Mouse (Mus musculus) brain, adult 2 months (tissue): ENCODE measurements around the gene Ankrd12.
"Not testable (repeated sequence)": the region's sequence is repeated elsewhere in the genome, so short reads cannot be mapped to it uniquely, and the experiment has no call there.

ENCODE experiments used
- DNase-seq: peaks from one replicate; pipeline ENCODE4 v3.0.0; 2011; ENCODE audit warnings: low read depth, low spot score

The Ankrd12 gene

DNA sequence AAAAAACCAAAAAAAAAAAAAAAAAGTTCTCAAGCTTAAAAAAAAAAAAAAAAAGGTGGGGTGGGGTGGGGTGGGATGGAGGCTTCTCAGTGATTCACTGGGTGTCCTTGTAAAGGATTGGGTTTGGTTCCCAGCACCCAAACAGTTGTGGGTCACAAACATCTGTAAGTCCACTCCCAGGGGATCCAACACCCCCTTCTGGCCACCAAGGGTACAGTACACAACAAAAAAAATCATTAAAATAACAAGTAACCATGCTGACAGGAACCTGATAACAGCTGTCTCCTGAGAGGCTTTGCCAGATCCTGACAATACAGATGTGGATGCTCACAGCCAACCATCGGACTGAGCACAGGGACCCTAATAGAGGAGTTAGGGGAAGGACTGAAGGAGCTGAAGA is 7.6 kb upstream of the Ankrd12 start:
- DNase-seq = no peak

- DNase-seq = peak; percentile 47
Observed at GRCm38 (mm10) chr17:66077437-66077850, 555 bp upstream of the Ankrd12 start.

DNA sequence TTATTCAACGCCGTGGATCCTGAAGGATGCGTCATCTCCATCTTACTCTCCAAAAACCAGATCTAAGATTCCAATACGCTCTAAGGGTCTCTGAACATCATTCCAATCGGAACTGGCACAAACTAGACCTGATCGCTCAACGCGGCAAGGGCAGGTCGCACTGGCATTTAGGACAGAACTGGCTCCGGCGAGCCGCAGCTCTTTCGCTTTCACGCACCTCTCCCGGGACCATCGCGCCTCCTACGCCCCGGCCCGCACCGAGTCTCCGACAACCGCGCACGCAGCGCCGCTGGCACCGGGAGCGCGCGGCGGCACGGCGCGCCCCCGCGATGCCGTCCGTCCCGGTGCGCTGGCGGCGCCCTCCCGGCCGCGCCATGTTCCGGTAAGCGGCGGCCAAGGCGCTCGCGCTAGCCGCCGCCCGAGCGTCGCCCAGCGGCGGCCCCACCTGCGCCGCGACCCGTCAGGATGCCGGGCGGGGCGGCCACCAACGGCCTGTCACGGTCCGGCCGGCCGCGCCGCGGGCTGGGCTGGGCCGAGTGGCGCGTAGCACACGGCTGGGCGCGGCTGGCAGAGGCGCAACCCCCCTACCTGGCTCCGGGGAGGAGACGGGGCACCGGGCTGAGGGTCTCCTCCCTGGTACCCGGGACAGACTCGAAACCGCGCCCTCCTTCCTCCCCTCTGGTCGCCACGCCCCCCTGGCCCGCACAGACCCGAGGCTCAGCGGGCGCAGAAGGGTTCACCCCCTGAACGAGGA is 538 bp downstream of the Ankrd12 start:
- peak; percentile 73 for DNase-seq

DNA sequence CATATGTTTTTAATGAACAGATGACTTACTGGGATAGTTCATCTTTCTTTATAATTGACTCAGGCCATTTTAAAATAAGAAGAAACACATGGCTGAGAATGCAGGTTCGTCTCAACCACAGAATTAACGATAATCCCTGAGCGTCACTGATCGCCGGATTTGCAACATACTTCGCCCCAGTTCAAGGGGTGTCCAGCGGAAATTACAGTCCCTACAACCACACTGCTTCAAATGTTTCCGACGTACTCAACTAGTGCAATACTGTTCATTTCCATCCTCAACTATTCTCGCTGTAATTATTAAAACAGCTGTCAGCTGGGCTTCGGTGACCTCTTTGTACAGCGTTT is 1.1 kb downstream of the Ankrd12 start:
- DNase-seq = peak; percentile 36

DNA sequence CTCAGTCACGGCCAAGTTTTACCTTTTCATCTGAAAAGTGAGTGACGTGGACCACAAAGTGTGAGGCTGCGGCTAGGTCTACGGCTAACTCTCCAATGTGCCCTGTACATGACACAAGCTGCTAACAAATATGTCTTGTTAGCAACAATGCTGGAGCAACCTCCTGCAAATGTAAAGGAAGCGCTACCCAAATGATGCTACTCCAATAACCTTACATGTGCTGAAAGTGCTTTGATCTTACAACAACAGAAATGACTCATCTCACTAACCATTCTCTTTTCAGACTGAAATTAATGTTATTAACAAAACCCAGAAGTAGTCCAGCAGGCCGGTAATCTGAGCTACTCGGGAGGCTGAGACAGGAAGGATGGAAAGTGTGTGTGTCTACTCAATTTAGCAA is 2.9 kb downstream of the Ankrd12 start:
- DNase-seq = no peak

DNA sequence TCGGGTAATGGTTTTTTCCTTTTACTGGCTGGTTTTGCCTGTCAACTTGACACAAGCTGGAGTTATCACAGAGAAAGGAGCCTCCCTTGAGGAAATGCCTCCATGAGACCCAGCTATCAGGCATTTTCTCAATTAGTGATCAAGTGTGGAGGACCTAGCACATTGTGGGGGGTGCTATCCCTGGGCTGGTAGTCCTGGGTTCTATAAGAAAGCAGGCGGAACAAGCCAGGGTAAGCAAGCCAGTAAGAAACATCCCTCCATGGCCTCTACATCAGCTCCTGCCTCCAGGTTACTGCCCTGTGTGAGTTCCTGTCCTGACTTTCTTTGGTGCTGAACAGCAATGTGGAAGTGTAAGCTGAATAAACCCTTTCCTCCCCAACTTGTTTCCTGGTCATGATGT is 7.9 kb downstream of the Ankrd12 start:
- DNase-seq = not testable (repeated sequence)

GRCm38 (mm10) chr17:66065115-66065514 is 11.8 kb downstream of the Ankrd12 start:
- no peak for DNase-seq

- DNase-seq = peak; percentile 13
Observed at GRCm38 (mm10) chr17:66061241-66061938, 15.5 kb downstream of the Ankrd12 start.

GRCm38 (mm10) chr17:66058160-66058559 is 18.7 kb downstream of the Ankrd12 start:
- DNase-seq = no peak

DNA sequence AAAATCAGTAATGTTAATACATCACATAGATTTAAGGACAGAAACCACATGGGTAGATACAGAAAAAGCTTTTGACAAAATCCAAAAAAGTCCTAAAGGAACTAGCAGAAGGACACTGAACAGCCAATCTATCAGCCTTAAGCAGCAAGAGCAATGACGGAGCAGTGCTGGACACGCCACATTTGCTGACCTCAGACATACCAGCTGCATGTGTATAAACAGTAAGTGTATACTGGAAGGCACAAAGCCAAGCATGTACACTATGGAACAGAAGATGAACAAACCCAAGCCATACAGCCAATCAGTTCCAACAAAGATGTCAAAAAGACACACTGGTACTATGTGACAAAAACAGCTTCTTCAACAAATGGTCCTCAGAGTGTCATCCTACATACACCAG is 19.7 kb downstream of the Ankrd12 start:
- DNase-seq = no peak

DNA sequence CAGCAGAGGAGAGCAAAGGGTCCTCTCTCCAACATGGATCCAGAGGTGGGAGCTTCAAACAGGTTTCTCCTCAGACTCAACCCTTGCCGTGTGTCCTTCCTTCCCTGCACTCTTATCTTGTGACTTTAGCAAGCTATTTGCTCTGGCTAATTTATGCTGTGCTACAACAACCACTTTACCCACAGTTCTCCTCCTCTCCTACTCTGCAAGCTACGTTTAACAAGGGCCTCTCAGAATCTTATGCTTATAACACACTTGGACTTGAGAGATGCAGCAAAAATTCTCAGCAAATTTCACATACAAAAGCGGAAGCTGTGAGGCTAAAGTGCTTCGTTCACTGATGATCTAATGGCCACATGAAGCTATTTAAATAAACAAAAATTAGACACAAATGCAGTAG is 23.5 kb downstream of the Ankrd12 start:
- no peak for DNase-seq

- DNase-seq = no peak
Observed at GRCm38 (mm10) chr17:66048795-66049194, 28.1 kb downstream of the Ankrd12 start.

DNA sequence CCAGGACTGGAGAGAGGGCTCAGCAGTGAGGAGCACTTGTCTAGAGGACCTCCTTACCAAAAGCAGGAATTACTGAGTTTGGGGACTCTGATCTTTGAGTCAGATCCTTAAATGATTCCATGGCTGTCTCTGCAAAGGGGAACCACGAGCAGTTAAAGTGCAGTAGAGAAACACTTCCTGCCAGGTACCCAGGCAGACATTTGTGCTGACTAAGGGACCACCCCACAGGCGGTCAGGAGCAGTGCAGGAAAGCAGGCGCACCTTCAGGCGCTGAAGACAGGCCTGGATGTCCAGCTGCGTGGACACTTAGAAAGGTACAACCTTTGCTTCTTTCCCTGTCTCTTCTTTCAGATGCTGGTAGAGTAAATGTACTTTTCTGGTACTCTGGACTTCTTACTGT is 28.7 kb downstream of the Ankrd12 start:
- no peak for DNase-seq

DNA sequence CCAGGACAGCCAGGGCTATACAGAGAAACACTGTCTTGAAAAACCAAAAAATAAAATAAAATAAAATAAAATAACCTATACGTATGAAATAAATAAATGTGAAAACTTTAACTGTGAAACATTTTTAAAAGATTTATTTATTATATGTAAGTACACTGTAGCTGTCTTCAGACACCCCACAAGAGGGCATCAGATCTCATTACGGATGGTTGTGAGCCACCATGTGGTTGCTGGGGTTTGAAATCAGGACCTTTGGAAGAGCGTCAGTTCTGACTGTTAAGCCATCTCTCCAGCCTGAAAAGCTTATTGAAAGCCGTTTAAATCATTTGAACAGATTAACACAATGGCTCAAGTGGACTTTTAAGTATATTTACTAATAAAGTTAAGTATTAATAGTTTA is 33.2 kb downstream of the Ankrd12 start:
- DNase-seq = not testable (repeated sequence)

- no peak for DNase-seq
Observed at GRCm38 (mm10) chr17:66041020-66041419, 35.9 kb downstream of the Ankrd12 start.

- DNase-seq = peak; percentile 52
Observed at GRCm38 (mm10) chr17:66033239-66033638, 43.6 kb downstream of the Ankrd12 start.

- no peak for DNase-seq
Observed at GRCm38 (mm10) chr17:66031991-66032390, 44.9 kb downstream of the Ankrd12 start.

DNA sequence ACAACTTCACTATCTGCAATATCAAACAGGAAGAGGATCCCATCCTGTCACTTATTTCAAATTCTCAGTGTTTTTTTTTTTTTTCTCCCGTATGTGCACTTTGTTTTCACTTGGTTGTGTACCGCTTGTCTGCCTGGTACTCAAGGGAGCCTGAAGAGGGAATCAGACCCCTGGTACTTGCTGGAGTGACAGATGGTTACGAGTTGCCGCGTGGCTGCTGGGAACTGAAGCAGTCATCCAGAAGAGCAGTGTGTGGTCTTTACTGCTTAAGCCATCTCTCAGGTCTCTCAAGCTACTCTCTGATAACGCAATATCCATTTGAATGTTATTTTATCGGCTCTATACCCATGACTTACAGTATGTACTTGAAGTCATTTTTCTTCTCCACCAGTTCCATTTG is 52.7 kb downstream of the Ankrd12 start:
- DNase-seq = peak; percentile 12

DNA sequence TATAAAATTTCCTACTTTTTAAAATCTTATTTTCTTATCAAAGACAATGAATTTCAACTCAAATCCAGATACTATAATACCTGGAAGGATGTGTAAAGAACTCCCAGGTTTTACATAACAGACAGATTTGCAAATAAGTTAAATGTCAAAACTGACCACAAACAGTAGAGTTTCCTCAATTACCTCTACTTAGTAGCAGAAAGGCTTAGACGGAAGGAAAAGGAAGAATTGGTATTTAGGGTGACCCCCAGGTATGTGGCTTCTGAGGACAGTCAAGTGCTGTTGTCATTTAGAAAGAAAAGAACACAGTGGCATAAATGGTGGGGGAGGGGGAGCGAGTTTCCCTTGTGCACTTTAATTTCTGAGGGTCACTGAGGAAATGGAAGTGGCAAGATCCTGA is 65.1 kb downstream of the Ankrd12 start:
- DNase-seq = no peak

DNA sequence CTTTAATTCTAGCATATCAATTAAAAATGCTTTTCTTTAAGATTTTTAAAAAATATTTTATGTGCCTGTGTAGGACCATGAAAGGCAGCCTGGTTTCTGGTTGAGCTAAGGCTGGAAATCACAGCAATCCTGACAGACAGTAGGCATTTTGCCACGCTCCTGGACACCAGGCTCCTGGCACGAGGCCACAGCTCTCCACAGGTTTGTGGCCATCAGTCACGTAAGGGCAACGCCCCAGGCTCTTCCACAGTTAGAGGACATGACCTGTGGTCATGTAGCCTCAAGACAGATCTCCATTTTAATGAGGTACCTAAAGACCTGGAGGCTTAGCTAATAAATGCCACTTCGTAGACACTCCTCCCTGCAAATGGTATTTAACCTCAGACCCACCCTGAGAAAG is 69.0 kb downstream of the Ankrd12 start:
- peak; percentile 69 for DNase-seq

DNA sequence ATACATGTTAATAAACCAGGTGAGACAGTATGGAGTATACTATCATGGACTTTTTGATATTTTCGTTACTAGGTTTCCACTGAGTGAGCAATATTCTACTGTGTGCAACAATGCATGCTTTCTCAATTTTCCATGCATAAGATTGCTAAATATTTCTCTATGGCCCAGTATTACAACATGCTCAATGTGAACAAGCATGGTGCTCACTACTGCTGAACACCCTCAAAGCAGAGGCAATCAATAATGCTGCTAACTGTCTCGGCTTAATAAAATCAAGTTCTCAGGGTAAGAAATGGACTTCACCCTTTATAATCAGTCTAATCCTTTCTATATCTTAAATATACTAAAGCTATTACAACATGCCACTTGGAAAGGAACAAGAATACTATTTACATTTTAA is 69.4 kb downstream of the Ankrd12 start:
- no peak for DNase-seq

DNA sequence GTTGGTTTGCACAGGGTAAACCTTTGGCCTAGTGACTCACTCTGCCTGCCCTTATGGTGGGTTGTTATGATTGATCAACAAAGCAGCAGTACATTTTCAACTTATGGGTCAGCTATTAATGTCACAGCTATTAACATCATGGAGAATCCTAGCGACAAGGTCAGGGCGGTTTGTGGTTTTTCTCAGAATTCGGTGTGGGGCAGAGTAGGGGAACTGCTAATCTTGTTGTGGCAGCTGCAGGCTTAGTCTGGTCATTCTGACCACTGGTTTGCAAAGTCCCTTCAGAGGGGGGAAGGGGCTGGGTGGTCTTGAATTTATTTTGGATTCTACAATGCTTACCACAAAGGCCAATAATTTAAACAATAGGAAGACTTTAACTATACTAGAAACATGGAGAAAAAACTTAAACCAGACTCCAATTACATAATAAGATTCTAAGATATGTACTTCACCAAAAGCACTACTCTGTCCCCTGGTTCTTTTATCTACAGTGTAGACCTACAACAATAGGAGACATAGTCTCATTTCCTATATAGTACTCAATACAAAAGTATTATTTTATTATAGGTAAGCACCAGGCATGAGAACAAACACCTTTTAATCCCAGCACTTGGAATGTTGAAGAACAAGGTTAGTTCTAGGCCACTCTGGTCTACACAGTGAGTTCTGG is 88.6 kb downstream of the Ankrd12 start:
- no peak for DNase-seq

DNA sequence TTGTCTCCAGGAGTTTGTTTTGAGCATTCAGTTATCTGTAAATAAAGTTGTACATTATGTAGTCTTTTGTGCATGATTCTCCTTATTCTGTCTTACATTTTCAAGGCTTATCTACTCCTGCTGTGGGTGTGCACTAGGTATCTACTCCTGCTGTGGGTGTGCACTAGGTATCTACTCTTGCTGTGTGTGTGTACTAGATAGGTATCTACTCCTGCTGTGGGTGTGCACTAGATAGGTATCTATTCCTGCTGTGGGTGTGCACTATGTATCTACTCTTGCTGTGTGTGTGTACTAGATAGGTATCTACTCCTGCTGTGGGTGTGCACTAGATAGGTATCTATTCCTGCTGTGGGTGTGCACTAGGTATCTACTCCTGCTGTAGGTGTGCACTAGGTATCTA is 100.2 kb downstream of the Ankrd12 start:
- DNase-seq = not testable (repeated sequence)
